Mouse (Mus musculus) testis, postnatal 10 days (tissue): ENCODE results near the gene Ces2h.
"Not testable (repeated sequence)": the region's sequence is repeated elsewhere in the genome, so short reads cannot be mapped to it uniquely, and the experiment has no call there.

Experiments used
- DNase-seq: peaks from one replicate; pipeline ENCODE4 v3.0.0; 2021; ENCODE audit warnings: low spot score

Ces2h gene

DNA sequence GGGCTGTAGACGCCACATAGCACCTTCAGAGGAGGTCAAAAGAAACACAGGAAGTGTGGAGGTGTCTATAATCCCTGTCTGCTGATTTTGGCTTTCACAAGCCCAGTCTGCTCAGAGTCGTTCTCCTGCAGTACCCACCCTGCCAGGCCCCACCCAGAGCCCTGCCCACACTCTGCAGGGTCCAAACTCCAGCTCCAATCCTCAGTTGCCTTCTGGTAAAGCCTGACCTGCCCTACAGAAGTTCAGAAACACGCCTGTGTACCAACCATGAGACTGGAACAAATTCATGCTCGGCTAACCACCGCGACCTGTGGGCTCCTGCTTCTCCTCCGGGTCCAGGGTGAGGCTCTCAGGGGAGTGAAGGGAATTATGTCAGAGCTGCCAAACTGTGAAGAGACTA lies at the start of gene Ces2h:
Gene Ces2h, plus strand, starts transcription at position 268 of the 400 bp plus-strand sequence.
- DNase-seq, result no peak

DNA sequence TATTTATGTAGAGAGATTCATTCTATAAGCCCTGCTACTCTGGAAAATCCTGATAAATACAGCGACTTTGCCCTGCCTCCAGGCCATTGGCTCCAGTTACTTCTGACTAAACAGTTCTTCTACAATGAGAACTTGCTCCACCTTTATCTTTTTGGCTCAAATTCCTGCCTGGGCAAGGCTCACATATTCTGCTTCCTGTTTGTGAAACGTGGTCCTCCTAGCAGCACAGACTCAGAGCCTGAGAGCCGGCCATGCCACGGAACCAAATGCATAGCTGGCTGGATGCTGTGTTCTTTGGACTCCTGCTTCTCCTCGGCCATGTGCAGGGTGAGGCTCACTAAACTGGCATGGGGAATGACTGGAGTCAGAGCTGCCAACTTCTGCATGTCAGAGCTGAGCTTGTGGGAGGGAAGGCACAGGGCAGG lies 39.1 kb upstream of the Ces2h start, which contains the start of gene Ces2g:
Gene Ces2g, plus strand, starts transcription at position 182 of the 425 bp plus-strand sequence.
- DNase-seq, result peak; percentile 40

DNA sequence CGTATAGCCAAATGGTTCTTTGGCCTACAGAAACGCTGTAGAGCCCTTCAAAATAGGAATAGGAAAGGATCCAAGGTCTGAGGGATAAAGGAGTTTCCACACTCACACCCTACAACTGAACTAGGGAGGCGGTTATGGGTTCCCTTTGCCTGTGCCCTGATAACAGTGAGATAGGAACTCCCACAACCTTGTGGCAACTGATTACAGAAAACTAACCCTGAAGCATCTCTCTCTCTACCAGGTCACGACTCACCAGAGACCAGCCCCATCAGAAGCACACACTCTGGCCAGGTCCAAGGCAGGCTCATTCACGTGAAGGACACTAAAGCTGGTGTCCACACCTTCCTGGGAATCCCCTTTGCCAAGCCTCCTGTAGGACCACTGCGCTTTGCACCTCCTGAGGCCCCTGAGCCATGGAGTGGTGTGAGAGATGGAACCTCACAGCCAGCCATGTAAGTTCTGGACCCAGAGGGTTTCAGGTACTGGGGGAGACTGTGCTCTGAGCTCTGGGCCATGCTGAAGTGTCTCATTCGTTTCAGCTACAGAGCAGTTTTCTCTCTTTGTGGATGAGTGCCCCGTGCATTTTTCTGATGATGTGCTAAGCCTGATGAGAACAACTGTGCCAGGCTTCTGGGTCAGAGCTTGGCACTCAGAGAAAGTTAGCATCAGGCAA lies 38.3 kb upstream of the Ces2h start:
- DNase-seq, result no peak

DNA sequence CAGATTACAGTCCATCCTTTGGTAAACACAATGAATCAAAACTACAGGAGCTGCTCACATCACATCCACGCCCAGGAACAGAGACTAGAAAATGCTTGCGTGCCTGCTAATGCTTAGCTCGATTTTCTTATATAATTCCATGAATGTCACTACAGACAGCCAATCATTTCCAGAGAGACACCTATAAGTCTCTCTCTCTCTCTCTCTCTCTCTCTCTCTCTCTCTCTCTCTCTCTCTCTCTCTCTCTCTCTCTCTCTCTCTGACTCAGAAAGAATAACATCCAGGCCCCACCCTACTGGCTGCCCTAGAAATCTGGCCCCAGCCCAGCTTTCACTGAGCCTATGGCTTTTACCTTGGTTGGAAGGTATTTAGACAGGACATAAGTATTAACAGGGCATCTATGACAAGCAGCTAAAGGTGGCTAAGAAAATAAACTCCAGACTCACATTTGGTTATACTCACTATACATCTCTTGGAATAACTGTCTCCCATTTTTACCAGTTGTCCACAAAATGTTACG lies 37.2 kb upstream of the Ces2h start:
- no peak for DNase-seq

DNA sequence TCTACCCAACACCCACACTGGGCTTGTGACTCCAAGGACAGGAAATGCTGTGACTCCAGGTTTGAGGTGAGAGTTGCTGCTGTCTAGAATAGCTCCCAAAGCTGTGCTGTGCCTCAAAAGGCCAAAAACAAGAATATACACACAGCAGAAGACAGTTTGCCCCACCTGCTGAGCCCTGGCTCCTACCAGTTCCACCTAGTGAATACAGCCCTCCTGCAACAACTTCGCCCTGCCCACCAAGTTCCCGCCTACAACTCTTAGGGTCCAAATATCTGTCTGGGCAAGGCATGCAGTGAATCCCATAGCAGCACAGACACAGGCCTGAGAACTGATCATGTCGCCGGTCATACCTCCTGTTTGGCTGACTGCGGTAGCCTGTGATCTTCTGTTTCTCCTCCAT lies 16.5 kb upstream of the Ces2h start:
- DNase-seq, result no peak

DNA sequence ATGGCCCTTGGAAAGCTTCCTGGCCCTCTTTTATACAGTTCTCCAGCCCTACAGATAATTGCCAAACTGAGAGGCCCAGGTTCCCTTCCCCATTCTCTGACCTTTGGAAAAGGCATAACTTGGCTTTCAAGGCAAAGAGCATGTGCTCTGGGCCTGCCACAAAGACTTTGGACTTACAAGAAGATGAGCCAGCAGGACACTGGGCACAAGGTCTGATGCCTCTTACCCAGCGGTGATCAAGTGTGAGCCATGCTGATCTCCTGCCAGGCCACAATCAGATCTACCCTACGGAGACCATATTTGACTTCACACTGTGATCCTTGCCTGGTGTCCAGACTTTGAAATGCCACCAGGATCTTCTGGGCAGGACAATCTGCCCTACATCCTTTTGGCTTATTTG lies 15.7 kb upstream of the Ces2h start:
- DNase-seq, result no peak

DNA sequence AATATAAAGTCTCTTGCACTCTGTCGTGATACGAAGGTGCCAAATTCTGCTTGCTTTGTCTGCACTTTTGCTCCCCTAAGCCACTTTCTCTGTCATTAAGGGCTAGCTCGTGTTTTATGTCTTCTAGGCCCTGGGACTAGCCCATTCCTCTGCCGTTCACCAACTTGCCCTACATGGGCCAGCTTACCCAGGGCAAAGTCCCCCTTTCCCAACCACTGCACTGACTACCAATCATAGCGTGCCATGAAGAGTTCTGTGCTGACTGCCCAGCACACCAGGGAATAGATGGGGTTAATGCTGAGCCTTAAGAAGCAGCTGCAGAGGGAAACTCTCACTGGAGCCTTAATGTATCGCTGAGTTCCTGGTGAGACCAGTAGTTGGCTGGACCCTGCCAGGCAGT lies 2.5 kb upstream of the Ces2h start:
- no peak for DNase-seq

DNA sequence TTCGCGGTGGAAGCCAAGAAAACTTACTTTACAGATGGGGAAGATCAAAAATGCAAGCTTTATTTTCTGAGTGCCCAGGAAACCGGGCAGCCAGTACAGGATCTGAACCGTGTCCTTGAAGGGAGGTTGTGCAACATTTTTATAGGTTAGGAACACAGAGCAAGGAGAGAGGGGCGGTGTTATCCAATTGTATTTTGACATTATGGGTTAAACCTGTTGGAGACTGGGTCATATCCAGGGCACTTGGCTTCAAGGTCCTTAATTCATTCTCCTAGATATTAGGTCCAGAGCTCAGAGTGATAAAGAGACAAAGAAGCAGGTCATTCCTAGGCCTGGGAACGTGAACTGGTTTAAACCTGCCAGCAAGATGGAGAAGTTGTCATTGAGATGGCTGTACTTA lies 1.5 kb upstream of the Ces2h start:
- DNase-seq, result no peak

DNA sequence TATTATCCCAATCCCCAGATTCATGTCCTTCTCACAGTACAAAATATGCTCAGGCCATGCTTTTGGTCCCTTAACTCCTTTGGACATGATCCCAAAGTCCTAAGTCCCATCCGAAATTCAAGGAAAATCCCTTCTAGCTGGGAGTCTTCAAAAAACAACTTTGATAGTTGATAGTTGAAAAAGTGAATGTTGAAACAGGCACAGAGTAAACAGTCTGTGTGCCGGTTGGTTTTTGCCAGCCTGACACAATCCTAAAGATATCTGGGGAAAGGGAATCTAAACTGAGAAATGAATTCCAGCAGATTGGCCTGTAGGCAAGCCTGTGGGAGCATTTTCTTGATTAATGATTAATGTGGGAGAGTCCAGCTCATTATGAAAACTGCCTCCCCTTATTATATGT lies 9.3 kb downstream of the Ces2h start:
- DNase-seq, result no peak

DNA sequence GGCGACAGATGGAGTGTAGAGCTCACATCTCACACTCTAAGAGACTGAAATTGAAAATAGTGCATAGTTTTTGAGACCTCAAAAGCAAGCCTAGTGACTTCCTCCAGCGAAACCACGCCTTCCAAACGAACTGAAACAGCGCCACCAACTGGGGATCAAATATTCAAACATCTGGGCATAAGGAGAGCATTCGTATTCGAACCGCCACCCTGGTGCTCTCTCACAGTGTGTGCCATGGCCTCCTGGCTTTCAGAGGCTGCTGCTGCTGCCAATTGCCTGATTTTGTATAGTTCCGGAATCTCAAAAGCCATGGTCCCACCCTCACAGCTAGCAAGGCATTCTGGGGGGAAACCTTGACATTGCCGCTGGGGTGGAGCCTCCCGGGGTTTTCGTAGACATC lies 10.5 kb downstream of the Ces2h start:
- no peak for DNase-seq

DNA sequence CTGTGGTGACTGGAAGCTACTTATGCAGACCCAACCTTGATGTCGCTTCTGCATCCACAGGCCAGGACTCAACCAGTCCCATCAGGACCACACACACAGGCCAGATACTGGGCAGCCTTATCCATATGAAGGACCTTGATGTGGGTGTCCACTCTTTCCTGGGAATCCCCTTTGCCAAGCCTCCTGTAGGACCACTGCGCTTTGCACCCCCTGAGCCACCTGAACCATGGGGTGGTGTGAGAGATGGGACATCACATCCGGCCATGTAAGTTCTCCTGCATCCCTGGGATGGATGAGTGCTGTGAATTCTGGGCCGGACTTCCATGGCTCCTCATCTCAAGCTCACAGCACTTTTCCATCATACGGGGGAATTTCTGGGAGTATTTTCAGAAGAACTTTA lies 13.7 kb downstream of the Ces2h start:
- DNase-seq, result no peak

DNA sequence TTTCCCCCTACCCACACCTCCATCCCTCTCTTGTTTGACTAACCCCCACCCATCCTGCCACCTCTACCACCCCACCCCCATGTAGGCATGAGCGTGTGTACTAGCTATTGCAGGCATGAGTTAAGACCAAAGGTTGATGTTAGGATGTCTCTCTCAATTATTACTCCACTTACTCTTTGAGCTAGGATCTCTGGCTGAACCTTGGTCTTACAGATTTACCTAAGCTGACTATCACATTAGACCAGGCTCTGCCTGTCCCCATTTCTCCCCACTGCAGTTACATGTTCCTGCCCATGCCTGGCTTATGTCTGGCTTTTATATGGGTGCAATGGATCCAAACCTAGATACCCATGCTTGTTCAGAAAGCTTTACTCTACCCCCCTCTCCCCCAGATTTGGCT lies 21.3 kb downstream of the Ces2h start:
- DNase-seq, result no peak

DNA sequence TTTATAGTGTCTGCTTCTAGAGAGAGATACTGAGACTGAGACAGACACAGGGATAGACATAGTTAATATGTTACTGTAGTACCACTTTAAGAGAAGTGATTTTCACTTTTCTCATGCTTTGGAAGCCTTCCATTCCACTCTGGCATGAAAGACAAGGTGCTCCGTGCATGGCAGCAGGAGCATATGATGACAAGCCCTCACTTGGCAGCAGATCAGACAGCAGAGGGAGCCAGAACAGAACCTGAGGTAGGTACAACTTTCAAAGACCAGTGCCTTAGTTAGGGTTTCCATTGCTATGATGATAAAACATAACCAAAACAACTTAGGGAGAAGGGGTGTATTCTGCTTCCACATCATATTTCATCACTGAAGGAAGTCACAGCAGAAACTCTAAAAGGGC lies 22.4 kb downstream of the Ces2h start:
- DNase-seq, result no peak

DNA sequence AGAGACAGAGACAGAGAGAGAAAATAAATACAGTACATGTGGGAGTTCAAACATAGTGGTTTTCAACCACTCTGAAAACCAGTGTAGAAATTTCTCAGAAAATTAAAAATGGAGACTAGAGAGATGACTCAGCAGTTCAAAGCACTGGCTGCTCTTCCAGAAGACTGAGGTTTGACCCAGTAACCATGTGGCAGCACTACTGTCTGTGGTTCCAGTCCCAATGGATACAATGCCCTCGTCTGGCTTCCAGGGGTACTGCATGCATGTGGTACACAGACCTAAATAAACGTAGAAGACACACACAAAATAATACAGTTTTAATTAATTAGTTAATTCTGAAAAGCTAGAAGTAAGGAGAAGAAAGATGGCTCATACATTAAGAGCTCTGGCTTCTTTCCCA lies 24.4 kb downstream of the Ces2h start:
- DNase-seq, result no peak

DNA sequence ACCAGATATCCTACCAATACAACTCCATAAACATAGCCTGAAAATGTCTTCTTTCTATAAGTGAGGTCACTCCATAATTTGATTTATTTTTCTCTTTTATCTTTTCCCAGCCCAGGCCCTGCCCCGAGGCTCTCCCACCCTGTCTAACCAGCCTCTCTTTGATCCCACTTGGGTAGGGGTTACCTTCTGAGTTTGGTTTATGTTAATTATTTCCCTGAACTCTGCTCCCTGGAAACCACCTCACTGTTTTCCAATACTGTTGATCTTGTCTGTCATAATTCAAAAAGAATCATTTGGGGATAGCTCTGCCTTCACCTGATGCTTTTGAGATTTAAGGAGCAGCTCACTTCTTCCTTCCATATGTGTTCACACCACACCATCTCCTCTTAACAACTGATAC lies 42.9 kb downstream of the Ces2h start:
- DNase-seq, result no peak

DNA sequence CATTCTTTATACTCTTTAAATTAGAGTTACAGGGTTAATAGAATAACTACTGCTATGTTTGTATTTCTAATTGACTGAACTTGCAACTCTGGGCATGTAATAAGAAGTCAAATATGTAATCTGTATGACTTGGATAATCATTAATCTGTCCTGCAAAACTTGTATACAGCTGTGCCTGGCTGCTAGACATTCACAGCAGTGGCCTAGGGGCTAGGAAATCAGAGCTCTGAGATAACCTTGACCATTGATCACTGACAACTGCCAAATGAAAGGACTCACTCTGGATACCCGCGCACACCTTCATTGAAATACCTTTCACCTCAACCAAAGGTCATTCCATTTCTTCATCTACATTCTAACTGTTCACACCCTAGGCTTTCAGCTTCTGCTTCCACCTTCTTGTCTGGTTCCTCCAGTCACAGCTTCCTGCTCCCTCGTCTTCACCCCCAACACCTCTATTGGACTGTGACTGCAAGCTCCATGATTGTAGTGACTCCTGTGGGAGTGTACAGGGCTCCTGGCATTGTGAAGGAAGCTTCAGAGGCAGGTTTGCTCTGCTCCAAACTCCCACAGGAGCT lies 45.3 kb downstream of the Ces2h start:
- no peak for DNase-seq

DNA sequence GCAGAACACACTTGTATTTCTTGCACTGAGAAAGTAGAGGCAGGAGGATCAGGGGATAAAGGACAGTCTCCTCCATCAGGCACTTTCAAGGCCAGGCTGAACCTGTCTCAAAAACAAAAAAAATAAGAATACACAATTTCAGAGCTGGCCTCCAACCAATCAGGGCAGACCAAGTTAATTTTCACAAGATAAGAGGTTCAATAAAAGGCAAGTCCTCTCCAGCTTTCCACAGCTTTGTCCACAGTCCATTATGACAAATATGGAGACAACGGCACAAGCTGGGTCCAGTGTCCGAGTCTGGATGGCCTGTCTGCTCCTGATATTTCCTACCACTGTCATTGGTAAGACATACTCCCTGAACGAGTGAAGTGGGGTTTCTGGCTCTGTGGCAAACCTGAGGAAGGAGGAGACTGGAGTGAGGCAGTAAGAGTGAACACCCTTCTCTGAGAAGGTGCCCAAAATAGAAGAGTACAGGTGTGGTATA lies 47.8 kb downstream of the Ces2h start, which contains the start of gene Ces3a:
Gene Ces3a, plus strand, starts transcription at position 231 of the 484 bp plus-strand sequence.
- DNase-seq, result no peak

DNA sequence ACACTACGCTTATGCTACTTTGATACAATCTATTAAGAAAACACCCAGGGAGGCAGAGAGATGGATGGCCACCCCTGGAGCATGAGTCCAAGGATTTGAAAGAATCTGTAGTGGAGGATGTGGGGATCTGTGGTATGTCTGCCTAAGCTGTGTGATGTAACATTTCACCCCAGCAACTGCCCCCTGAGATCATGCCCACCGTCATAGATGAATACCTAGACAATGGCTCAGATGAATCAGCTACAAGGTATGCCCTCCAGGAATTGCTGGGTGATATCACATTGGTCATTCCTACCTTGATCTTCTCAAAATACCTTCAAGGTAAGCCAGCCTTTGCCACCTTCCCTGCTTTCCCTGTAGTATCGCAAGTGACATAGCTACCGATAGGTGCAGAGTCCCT lies 55.6 kb downstream of the Ces2h start:
- no peak for DNase-seq

DNA sequence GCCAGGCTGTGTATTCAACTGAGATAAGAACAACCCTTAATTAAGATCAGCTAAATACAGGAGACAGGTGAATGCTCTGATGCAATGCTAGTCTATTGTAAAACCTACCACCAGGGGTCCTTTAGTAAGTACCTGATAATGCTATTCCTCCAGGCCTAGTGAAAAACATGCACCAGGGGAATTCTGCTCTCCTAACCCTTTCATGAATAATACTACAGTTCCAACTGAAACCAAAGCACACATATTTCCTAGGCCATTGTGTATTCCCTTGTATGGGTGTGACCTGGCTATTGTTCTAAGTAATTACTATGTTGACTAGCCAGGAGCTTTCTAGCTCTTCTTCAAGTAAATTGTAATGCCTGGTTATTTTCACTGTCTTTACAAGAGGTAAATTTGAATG lies 59.4 kb downstream of the Ces2h start:
- no peak for DNase-seq

DNA sequence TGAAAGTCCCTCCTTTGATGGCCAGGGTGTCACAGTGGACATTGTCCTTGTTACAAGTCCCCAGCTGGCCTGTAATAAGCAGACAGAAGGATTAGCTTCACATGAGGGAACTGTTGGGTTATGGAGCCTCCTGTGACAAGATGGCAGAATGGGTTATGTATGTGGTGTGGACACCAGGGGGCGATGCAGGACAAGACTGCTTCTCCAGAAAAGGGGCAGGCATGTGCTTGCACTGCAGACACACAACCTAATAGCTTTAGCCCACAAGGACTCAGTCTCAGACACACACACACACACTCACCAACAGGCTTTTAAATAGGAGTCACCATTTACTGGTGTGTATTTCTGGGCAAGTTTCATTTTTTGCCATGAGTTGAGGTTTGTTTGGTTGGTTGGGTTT lies 66.1 kb downstream of the Ces2h start:
- DNase-seq, result peak; percentile 63

DNA sequence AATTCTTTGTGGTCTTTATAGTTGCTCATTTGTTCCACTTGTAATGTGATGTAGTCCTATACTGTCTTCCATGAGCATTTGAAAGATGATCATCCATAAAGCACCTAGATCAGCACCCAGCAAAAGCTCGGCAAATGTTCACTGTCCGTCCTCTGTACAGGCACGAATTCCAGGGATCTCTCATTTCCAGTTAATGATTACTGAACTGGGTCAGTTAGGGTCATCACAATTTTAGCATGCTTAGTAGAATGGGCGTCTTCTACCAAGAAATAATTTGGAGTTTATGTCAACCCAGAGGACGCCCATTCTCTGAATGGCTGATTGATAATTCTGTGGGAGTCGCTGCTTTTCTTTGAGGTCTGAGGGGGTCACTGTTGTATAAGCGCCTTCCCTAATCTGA lies 67.3 kb downstream of the Ces2h start:
- DNase-seq, result not testable (repeated sequence)

DNA sequence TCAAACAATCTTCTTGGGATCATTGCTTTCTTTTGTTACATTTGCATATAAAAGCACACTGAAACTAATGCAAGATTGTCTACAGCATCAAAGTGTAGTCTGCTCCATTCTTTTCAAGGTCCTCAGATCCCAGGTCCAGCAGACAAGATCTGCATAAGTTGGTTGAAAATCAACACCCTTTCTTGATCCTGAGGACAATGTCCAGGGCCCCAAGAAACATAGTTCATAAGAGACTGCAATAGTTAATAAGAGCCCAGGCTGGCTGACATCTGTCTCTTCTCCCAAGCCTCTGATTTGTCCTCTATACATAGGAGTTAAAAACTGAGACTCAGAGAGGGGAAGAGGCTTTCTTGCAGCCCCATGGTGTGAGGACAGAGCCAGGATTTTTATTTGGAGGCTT lies 68.3 kb downstream of the Ces2h start:
- DNase-seq, result no peak
